Mouse (Mus musculus): ENCODE results near the gene Dtd1. TPM values are rescaled to one million over a fixed set of nuclear protein-coding genes. Genes with fewer than 3 reads are reported as not detected.

Dtd1 gene
- polyA plus RNA-seq, 1 experiment: 25.5 TPM

- DNase-seq: no peak
- Histone ChIP-seq H3K4me1 (ENCODE audit: control insufficient read depth, insufficient read depth, low read length) (no peaks in the 10 kb centered on the region), H3K27me3 (replicated peaks; ENCODE audit: control insufficient read depth, insufficient read depth, low read length) (no peaks in the 10 kb centered on the region), H3K27ac (ENCODE audit: insufficient read depth, low read depth, low read length) (no peak overlapping the region), H3K4me3 (ENCODE audit: insufficient read depth, low read depth, low read length) (no peak overlapping the region), H3K36me3 (ENCODE audit: control insufficient read depth, insufficient read depth, low read length) (no peaks in the 10 kb centered on the region)
- 30% methylated on average over 14 of the region's 14 CpGs for WGBS
- TF ChIP-seq CTCF (conservative IDR thresholded peaks at IDR 0.05; ENCODE audit: insufficient read depth, insufficient read length, low read depth, low read length) (no peak), POLR2A (IDR thresholded peaks at IDR 0.05; ENCODE audit: low read depth, low read length) (no peak)
Measured at GRCm38 (mm10) chr2:144791671-144792294, 192.1 kb downstream of the Dtd1 start.

GRCm38 (mm10) chr2:144797515-144797914, 197.8 kb downstream of the Dtd1 start:
- H3K4me3 ChIP-seq (ENCODE audit: insufficient read depth, low read depth, low read length): no peak overlapping the region
- DNase-seq: peak; percentile 69
- H3K4me1 ChIP-seq (ENCODE audit: control insufficient read depth, insufficient read depth, low read length): no peaks in the 10 kb centered on the region
- no peaks in the 10 kb centered on the region for H3K36me3 ChIP-seq (ENCODE audit: control insufficient read depth, insufficient read depth, low read length)
- 54% methylated on average over 8 of the region's 8 CpGs for WGBS
- H3K27ac ChIP-seq (ENCODE audit: insufficient read depth, low read depth, low read length): 0 out of 2 replicates have a peak overlapping the region, but pooled peaks have one; percentile 47
- TF ChIP-seq POLR2A (IDR thresholded peaks at IDR 0.05; ENCODE audit: low read depth, low read length): no peak
- no peak for TF ChIP-seq CTCF (conservative IDR thresholded peaks at IDR 0.05; ENCODE audit: insufficient read depth, insufficient read length, low read depth, low read length)
- H3K27me3 ChIP-seq (replicated peaks; ENCODE audit: control insufficient read depth, insufficient read depth, low read length): no peaks in the 10 kb centered on the region

- no peaks in the 10 kb centered on the region for H3K36me3 ChIP-seq (ENCODE audit: control insufficient read depth, insufficient read depth, low read length)
- 61% methylated on average over 15 of the region's 15 CpGs for WGBS
- H3K27me3 ChIP-seq (replicated peaks; ENCODE audit: control insufficient read depth, insufficient read depth, low read length): no peaks in the 10 kb centered on the region
- no peaks in the 10 kb centered on the region for H3K4me1 ChIP-seq (ENCODE audit: control insufficient read depth, insufficient read depth, low read length)
- no peak for DNase-seq
- no peak overlapping the region for H3K27ac ChIP-seq (ENCODE audit: insufficient read depth, low read depth, low read length)
- TF ChIP-seq POLR2A (IDR thresholded peaks at IDR 0.05; ENCODE audit: low read depth, low read length): no peak
- no peak for TF ChIP-seq CTCF (conservative IDR thresholded peaks at IDR 0.05; ENCODE audit: insufficient read depth, insufficient read length, low read depth, low read length)
- H3K4me3 ChIP-seq (ENCODE audit: insufficient read depth, low read depth, low read length): no peak overlapping the region
Measured at GRCm38 (mm10) chr2:144807766-144808754, 208.4 kb downstream of the Dtd1 start.

Other genes starting within 250 kb of the Dtd1 start
- gene Kat14, start 230.9 kb upstream of the Dtd1 start, polyA plus RNA-seq (2012; rRNA removed): 43.0 and 44.8 TPM in 2 replicates
- gene Pet117, start 230.9 kb upstream of the Dtd1 start, polyA plus RNA-seq (2012; rRNA removed): not detected in 2 replicates
- 1.6 TPM in 2 replicates for gene Dzank1, start 72.5 kb upstream of the Dtd1 start, polyA plus RNA-seq (2012; rRNA removed)
- 7.5 and 8.3 TPM in 2 replicates for gene Polr3f, start 72.2 kb upstream of the Dtd1 start, polyA plus RNA-seq (2012; rRNA removed)
- gene Rbbp9, start 49.0 kb upstream of the Dtd1 start, polyA plus RNA-seq (2012; rRNA removed): 31.2 and 31.7 TPM in 2 replicates
- 70.4 and 77.3 TPM in 2 replicates for gene Sec23b, start 43.7 kb upstream of the Dtd1 start, polyA plus RNA-seq (2012; rRNA removed)
- 16.3 and 24.7 TPM in 2 replicates for gene Smim26, start 5.8 kb upstream of the Dtd1 start, polyA plus RNA-seq (2012; rRNA removed)
- gene Scp2d1, start 223.8 kb downstream of the Dtd1 start, polyA plus RNA-seq (2012; rRNA removed): not detected in 2 replicates

Data from kidney, adult 2 months (tissue).